Mouse (Mus musculus): ENCODE data around the gene Cox14.

DNA sequence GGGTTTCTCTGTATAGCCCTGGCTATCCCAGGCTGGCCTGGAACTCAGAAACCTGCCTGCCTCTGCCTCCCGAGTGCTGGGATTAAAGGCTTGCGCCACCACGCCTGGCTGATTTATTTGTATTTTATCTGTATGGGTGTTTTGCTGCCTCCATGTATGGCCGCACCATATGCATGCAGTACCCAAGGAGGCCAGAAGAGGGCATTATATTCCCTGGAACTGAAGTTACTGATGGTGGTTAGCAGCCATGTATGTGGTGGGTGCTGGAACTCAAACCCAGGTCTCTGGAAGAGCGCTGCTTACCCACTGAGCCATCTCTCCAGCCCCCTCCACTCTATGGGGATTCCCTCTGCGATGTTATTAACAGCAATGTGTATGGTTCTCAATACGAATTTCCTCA, 42.5 kb upstream of the Cox14 start:
- TF ChIP-seq CTCF (IDR thresholded peaks at IDR 0.05; ENCODE audit: borderline replicate concordance, control insufficient read depth, extremely low read depth, insufficient read depth, low read length, poor library complexity) (no peak), POLR2A (IDR thresholded peaks at IDR 0.05; ENCODE audit: control insufficient read depth, extremely low read depth, insufficient read depth, low read length, poor library complexity) (no peak)

Data from thymus, adult 2 months (tissue).